Mouse (Mus musculus) right cerebral cortex, postnatal 10 days (tissue): Measurements from ENCODE around the gene Bmp2k.

Source experiments
- DNase-seq, 2 experiments: peaks; one replicate each; pipeline ENCODE4 v3.0.0; 2021; ENCODE audit warnings: low spot score in 2 of 2

Bmp2k gene

GRCm38 (mm10) chr5:97097631-97098041, 100.1 kb downstream of the Bmp2k start:
- no peak for DNase-seq

GRCm38 (mm10) chr5:97099954-97100353, 102.5 kb downstream of the Bmp2k start:
- DNase-seq: no peak

DNA sequence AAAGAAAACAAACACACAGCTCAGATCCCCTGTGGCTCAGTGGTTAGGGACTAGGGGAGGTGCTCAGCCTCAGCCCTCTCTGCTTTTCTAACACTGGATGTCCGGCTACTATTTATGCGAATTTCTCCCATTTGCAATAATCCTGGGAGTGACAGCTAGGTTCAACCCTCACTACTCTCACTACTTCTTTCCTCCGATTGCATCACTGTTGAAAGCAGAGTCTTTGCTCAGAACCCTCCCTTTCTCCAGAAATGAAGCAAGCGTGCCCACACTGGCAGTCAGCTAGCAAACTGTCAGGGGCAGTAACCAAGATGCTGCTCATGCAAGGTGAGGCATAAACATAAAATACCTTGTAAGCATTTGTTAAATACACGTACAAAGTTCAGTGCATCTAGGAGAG, 110.8 kb downstream of the Bmp2k start:
- no peak for DNase-seq

DNA sequence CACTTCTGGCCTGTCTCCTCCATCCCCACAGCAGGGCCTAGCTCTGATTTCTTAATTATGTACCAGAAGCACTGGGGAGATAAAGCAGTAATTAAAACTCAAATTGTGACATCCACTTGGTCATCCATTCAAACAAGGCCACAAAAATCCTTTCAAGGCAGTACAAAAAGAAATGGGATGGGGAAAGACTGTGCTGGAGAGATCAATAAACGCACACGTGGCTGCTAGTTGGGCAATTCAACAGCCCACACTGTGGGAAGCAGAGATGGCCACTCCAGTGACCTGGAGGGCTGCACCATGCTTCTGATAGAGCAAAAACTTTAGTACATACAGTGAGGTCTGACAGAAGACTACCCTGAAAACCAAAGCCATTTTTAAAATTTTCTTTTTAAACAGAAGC, 112.6 kb downstream of the Bmp2k start:
- no peak for DNase-seq

DNA sequence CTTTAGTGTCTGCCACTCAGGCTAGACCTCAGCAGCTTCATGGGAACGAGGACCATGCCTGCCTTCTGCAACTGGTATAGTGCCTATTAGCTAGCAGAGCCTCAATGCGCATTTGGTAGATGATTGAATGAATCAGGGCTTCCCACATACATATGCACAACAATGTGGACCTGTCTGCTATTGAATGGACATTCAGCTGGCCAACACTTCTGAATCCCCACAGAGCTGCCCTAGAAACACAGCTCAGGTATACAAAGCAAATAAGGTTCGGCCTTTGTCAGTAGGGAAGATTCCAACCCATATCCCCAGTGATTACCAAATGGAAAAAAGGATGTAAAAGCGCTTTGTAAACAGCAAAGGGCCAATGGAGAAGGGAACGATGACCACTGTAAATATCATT, 113.2 kb downstream of the Bmp2k start:
- DNase-seq: no peak

- peak; percentile 98 for DNase-seq
Measured at GRCm38 (mm10) chr5:97111207-97111910, 113.9 kb downstream of the Bmp2k start, which contains the start of gene Paqr3. Gene Paqr3 (minus strand): TSS chr5:97111596.

DNA sequence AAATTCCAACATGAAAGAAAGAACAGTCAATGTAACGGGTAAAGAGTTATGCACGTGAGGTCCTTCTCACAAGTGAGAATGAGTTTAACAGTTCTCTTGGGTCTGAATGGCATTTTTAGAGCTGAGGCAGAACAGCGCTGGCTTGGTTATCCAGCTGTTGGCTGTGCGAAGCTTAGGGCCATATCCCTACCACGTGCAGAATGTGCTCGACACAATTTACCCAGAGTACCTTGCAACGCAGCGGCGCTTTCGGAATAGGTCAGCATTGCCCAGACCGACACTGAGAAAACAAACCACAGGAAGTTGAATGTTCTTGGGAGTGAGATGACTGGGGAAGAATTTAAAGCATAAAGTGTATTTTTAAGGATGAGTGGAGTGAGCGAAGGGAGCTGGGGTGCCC, 127.5 kb downstream of the Bmp2k start:
- no peak for DNase-seq

DNA sequence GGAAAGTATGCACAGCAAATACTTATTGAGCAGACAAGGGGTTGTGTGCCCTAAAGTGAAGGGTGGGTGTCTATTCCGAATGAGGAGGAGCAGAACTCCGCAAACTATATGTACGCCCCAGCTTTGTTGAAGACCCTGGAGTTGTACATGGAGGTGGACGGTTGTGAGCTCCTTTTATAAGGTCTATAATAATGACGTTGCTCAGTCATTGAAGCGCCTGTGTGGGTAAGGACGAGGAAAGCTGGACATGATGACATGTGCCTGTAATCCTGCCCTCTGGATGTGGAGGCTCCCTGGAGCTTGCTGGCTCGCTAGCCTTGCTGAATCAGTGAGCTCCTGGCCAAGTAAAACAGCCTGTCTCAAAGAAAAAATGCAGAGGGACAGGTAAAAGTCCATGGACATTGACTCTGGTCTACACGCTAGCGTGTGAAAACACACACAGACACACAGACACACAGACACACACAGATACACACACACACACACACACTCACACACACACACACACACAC, 128.0 kb downstream of the Bmp2k start:
- DNase-seq: no peak

DNA sequence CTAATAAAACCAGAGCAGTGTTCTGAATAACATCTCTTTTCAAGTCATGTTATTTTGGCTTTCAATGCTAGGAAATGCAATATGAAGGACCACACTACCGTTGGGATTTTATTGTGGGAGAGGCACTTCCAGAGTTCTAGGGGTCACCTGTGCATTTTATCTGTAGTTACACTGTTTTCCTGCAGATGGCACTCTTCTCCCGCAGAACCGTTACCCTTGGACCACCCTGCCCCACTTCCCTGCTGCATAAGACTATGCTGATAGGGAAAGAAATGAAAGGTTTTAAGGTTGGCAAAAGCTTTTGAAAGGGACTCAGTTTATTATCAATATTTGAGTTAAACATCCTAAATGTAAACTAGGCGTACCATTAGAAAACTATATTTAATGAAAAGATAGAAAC, 128.5 kb downstream of the Bmp2k start:
- DNase-seq: peak; percentile 52 to 70

GRCm38 (mm10) chr5:97127284-97127683, 129.8 kb downstream of the Bmp2k start:
- no peak for DNase-seq

GRCm38 (mm10) chr5:97128242-97129226, 131.0 kb downstream of the Bmp2k start:
- peak; percentile 80 to 81 for DNase-seq

DNA sequence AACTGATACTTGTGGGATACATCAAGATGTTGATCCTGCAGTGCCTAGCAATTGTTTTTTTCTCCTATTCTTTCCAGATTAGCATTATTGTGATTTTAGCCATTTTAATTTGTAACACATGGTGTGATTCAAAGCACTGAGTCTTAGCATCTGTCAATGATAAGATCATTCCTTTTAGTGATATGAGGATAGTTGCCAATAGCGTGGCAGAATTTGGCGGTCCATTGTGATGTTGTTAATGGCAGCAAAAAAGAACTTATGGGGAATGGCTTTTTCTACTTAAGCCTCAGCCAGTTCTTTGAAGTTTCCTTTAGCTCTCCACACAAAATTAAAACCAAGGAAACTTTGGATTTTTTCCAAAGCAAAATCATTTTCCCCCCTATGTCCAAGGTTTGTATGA, 132.1 kb downstream of the Bmp2k start:
- DNase-seq: no peak

- DNase-seq: no peak
Measured at GRCm38 (mm10) chr5:97135331-97135730, 137.8 kb downstream of the Bmp2k start.
